Mouse (Mus musculus) limb, embryonic 10.5 days (tissue): ENCODE results near the gene Gad1. TPM values are rescaled to one million over a fixed set of nuclear protein-coding genes. Genes with fewer than 3 reads are reported as not detected.

ENCODE experiments used
- DNase-seq: peaks from one replicate; pipeline ENCODE4 v3.0.0-alpha.2; 2017; ENCODE audit warnings: low spot score
- H3K27ac ChIP-seq: fragments of 300-500 bp; sonication (generic); 2 replicates; pipeline ENCODE4 v1.5.1; 2016; ENCODE audit warnings: mild to moderate bottlenecking
- H3K27me3 ChIP-seq: fragments of 300-500 bp; sonication (generic); 2 replicates; pipeline ENCODE4 v1.6.1; 2016; ENCODE audit warnings: low read depth, mild to moderate bottlenecking; ENCODE audit not compliant: poor library complexity, severe bottlenecking
- H3K36me3 ChIP-seq: fragments of 300-500 bp; sonication (generic); 2 replicates; pipeline ENCODE4 v1.6.1; 2016; ENCODE audit warnings: mild to moderate bottlenecking, moderate library complexity
- H3K4me1 ChIP-seq: fragments of 300-500 bp; sonication (generic); 2 replicates; pipeline ENCODE4 v1.6.1; 2016
- H3K4me3 ChIP-seq: fragments of 300-500 bp; sonication (generic); 2 replicates; pipeline ENCODE4 v1.5.1; 2016; ENCODE audit warnings: mild to moderate bottlenecking, moderate library complexity
- H3K9me3 ChIP-seq: fragments of 300-500 bp; sonication (generic); replicated peaks from 2 replicates; pipeline ENCODE4 v1.6.1; 2016; ENCODE audit warnings: mild to moderate bottlenecking
- WGBS: fragments of 180-500 bp; shearing (Covaris S2); methylation state at CpG from one replicate; pipeline ENCODE4 v1.1.7; 2016; 5-methylcytosine and 5-hydroxymethylcytosine counted together
- polyA plus RNA-seq: library from polyadenylated mRNA; unstranded; fragments of >200 nt; fragmentation: Nextera tagmentation; extraction: Ambion mirVana; gene quantifications from 2 replicates; pipeline ENCODE4 v1.2.1, GENCODE M21; 2016

The Gad1 gene
- polyA plus RNA-seq, 1 experiment from 2014 or later = 0.40 TPM

DNA sequence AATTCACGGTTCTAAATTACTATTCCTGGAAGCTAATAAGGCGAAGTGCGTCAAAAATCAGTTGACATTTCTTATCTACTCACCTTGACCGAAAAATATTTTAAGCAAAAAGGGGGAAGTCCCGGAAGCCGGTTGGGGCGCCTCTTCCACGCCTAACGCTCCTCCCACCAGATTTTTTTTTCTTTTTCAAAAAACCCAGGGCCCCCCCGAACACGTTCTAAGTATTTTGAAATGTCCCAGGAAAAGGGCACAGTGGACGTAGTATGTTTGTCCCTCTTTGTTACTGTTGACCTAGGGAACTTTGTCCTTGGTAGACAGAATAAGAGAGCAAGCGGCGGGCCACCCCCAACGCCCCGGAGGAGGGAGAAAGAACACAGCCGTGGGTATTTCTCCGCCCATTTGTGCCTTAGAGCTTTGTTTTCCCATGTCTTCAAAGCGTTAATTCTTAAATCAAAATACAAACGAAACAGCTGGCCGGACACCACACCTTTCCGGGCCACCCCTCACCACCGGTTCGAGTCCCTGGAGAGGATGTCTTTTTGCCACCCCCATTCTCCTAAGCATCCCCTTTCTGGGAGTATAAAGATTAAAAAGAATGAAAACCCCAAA lies 6.1 kb downstream of the Gad1 start:
- no peaks in the 10 kb centered on the region for H3K9me3 ChIP-seq
- no peak overlapping the region for H3K27ac ChIP-seq
- no peaks in the 10 kb centered on the region for H3K36me3 ChIP-seq
- H3K27me3 ChIP-seq = peaks cover 57% of the 10 kb centered on the region
- peaks cover 30% of the 10 kb centered on the region for H3K4me1 ChIP-seq
- no peak overlapping the region for H3K4me3 ChIP-seq
- DNase-seq = no peak
- 11% methylated on average over 24 of the region's 24 CpGs for WGBS

- Histone ChIP-seq H3K9me3 (no peaks in the 10 kb centered on the region), H3K4me1 (peaks cover 36% of the 10 kb centered on the region)
- WGBS = under 1% methylated on average over 13 of the region's 13 CpGs
Measured at GRCm38 (mm10) chr2:70559520-70559919, 6.6 kb downstream of the Gad1 start.

GRCm38 (mm10) chr2:70561077-70561795 lies 8.4 kb downstream of the Gad1 start:
- 1% methylated on average over 29 of the region's 29 CpGs for WGBS
- H3K4me1 ChIP-seq = peaks cover 52% of the 10 kb centered on the region
- no peak overlapping the region for H3K27ac ChIP-seq
- no peaks in the 10 kb centered on the region for H3K9me3 ChIP-seq
- no peaks in the 10 kb centered on the region for H3K36me3 ChIP-seq
- peak; percentile 85 for DNase-seq
- H3K27me3 ChIP-seq = peaks cover 80% of the 10 kb centered on the region
- H3K4me3 ChIP-seq = no peak overlapping the region; the same call in 1 of the 2 replicates

More at GRCm38 (mm10) chr2:70559520-70559919, 6.6 kb downstream of the Gad1 start:
- Histone ChIP-seq H3K27ac (no peak overlapping the region), H3K36me3 (no peaks in the 10 kb centered on the region), H3K27me3 (peaks cover 63% of the 10 kb centered on the region), H3K4me3 (no peak overlapping the region)
- DNase-seq = peak; percentile 91

DNA sequence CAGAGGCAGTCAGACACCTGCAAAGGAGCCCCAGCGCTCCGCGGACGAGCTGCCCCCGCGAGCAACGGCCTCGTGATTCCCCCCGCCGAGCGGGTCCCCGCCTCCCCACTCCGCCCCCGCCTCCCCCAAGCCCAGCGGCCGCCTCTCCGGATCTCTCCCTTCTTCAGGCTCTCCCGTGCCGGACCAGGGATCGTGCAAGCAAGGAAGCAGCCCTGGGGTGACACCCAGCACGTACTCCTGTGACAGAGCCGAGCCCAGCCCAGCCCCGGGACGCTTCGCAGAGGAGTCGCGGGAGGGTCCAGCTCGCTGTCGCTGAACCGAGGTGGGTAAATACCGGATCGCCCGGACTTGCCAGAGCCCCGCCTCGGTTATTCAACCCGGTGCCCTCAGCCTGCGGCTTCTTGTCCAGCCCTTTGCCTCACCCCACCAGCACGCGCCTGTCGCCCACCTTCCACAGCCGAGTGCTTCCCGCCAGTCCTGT lies 9.2 kb downstream of the Gad1 start:
- no peaks in the 10 kb centered on the region for H3K9me3 ChIP-seq
- H3K27me3 ChIP-seq = peaks cover 88% of the 10 kb centered on the region
- H3K4me3 ChIP-seq = peak overlapping the region; percentile 40
- no peaks in the 10 kb centered on the region for H3K36me3 ChIP-seq
- H3K4me1 ChIP-seq = peaks cover 60% of the 10 kb centered on the region
- under 1% methylated on average over 42 of the region's 42 CpGs for WGBS
- no peak overlapping the region for H3K27ac ChIP-seq
- peak; percentile 60 for DNase-seq

- Histone ChIP-seq H3K4me3 (peak overlapping the region; percentile 40), H3K9me3 (no peaks in the 10 kb centered on the region), H3K36me3 (no peaks in the 10 kb centered on the region), H3K4me1 (peaks cover 65% of the 10 kb centered on the region), H3K27ac (no peak overlapping the region), H3K27me3 (peaks cover 94% of the 10 kb centered on the region)
- under 1% methylated on average over 32 of the region's 34 CpGs for WGBS
- no peak for DNase-seq
Measured at GRCm38 (mm10) chr2:70562611-70562980, 9.7 kb downstream of the Gad1 start.

- H3K27me3 ChIP-seq = peaks cover 99% of the 10 kb centered on the region
- WGBS = under 1% methylated on average over 40 of the region's 40 CpGs
- H3K27ac ChIP-seq = no peak overlapping the region
- peak; percentile 55 for DNase-seq
- H3K4me3 ChIP-seq = peak overlapping the region; percentile 40
- H3K36me3 ChIP-seq = no peaks in the 10 kb centered on the region
- H3K4me1 ChIP-seq = peaks cover 71% of the 10 kb centered on the region
- no peaks in the 10 kb centered on the region for H3K9me3 ChIP-seq
Measured at GRCm38 (mm10) chr2:70562981-70563671, 10.3 kb downstream of the Gad1 start.

- Histone ChIP-seq H3K4me3 (peak overlapping the region; percentile 40), H3K27ac (no peak overlapping the region), H3K36me3 (no peaks in the 10 kb centered on the region), H3K4me1 (peaks cover 79% of the 10 kb centered on the region), H3K27me3 (peaks cover 100% of the 10 kb centered on the region), H3K9me3 (no peaks in the 10 kb centered on the region)
- no peak for DNase-seq
- 1% methylated on average over 38 of the region's 38 CpGs for WGBS
Measured at GRCm38 (mm10) chr2:70563721-70564645, 11.1 kb downstream of the Gad1 start.

- Histone ChIP-seq H3K4me3 (no peak overlapping the region), H3K36me3 (no peaks in the 10 kb centered on the region), H3K4me1 (peaks cover 83% of the 10 kb centered on the region), H3K9me3 (no peaks in the 10 kb centered on the region), H3K27ac (no peak overlapping the region), H3K27me3 (peaks cover 100% of the 10 kb centered on the region)
- WGBS = 5% methylated on average over 15 of the region's 15 CpGs
- peak; percentile 38 for DNase-seq
Measured at GRCm38 (mm10) chr2:70564646-70565315, 11.9 kb downstream of the Gad1 start.

DNA sequence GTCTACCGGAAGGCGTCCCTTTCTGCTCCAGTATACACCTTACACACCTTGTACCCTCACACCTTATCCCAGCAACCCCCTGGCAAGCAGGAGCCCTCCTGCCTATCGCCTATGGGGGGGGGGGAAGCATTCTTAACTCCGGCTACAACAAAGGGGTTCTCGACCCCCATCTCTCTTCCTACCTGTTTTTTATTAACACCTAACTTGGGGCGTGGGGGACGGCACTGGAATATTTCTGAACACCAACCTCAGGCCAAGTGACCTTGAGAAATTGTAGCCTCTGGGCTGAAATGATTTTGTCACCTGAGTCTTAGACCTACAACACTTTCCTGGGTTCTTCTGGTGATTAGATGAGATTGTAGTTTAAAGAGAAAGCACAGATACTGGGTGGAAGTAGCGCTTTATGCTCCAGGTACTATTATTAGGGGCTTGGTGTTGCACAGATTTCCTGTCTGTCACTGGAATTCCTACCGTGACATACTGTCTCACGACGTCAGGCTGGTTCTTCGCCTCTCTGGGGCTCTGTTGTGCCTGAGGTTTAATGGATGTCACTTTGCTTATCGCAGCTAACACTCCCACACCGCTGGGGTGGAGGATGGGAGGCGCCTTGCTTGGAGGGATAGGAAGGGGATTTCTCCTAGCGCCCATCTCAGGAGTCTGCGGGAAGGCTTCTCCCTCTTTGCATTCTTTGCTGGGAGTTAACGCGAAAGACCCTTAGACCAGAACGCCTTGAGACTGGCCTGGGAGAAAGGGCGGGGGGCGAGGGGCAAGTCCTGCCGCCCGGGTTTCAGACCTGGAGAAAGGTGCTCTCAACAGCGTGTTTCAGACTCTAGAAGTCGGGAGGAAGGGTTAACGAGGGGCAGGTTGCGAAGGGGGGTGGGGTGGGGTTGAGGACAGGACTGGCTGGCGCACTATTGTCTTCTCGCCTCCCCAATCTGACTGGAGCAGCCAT lies 13.1 kb downstream of the Gad1 start:
- WGBS = 3% methylated on average over 30 of the region's 30 CpGs
- no peak overlapping the region for H3K27ac ChIP-seq
- H3K9me3 ChIP-seq = no peaks in the 10 kb centered on the region
- peak overlapping the region; percentile 31 for H3K4me3 ChIP-seq
- peak; percentile 53 for DNase-seq
- peaks cover 100% of the 10 kb centered on the region for H3K27me3 ChIP-seq
- peaks cover 81% of the 10 kb centered on the region for H3K4me1 ChIP-seq
- H3K36me3 ChIP-seq = no peaks in the 10 kb centered on the region

DNA sequence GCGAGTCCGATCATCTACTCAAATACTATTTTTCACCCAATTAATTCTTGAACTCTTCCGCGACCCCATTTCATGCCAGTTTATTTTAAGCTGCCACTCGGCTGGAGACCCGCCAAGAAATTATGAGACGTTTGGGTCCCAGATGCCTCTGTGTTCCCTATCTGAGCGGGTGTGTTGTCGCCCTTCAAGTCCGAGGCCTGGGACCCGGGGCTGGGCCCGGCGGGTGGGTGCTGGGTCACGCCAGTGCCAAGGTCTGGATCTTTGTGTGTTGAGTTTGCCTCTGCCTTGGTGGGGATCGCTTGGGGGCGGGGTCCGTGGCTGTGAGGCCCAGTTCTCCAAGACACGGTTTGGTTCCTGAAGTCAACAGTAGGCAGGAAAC lies 13.7 kb downstream of the Gad1 start:
- 2% methylated on average over 18 of the region's 18 CpGs for WGBS
- peak; percentile 57 for DNase-seq
- peak overlapping the region; percentile 31 for H3K4me3 ChIP-seq

GRCm38 (mm10) chr2:70567071-70567681 lies 14.3 kb downstream of the Gad1 start:
- peak; percentile 75 for DNase-seq
- 4% methylated on average over 23 of the region's 23 CpGs for WGBS
- peak overlapping the region; percentile 47 for H3K4me3 ChIP-seq
- peaks cover 70% of the 10 kb centered on the region for H3K4me1 ChIP-seq
- no peaks in the 10 kb centered on the region for H3K36me3 ChIP-seq
- peaks cover 100% of the 10 kb centered on the region for H3K27me3 ChIP-seq
- H3K9me3 ChIP-seq = no peaks in the 10 kb centered on the region
- H3K27ac ChIP-seq = no peak overlapping the region

More for the DNA sequence above, 13.7 kb downstream of the Gad1 start:
- Histone ChIP-seq H3K36me3 (no peaks in the 10 kb centered on the region), H3K27ac (no peak overlapping the region), H3K4me1 (peaks cover 75% of the 10 kb centered on the region), H3K27me3 (peaks cover 100% of the 10 kb centered on the region), H3K9me3 (no peaks in the 10 kb centered on the region)
